16 mouse cellular contexts compared by ENCODE assay signal in the genomic region with DNA sequence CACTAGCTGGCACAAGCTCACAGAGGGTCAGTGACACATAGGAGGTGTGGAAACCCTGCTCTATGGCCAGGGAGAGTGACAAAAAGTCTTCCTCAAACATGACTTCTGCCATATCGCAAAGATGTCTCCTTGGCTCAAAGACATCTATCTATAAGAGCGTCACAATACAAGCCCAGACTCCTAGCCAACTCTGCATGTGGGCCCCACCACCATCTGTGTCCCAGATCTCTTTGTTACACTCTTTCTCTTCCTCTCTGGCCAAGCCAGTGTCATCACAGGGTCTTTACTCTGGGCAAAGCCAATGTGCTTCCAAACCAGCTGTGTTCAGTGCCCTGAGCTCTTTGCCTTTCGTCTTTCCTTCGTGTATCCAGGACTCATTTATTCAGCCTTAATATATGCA.
"Had no signal": no experiment of that assay in that cellular context is flagged by ENCODE, and none has a peak within 500 bp of the region (broad histone marks: within the 10 kb centered on the region; RNA-seq: fewer than 3 reads in every experiment).

No protein-coding gene starts in this region.

- H3K27me3 ChIP-seq: liver, embryonic 13.5 days had no signal

- ATAC-seq: lung, postnatal 0 days; midbrain, embryonic 15.5 days had no signal

- H3K27ac ChIP-seq: limb, embryonic 12.5 days; liver, embryonic 13.5 days; macrophage; midbrain, embryonic 12.5 days; midbrain, embryonic 15.5 days; neural tube, embryonic 12.5 days; neural tube, embryonic 15.5 days; stomach, postnatal 0 days had no signal

- H3K36me3 ChIP-seq: limb, embryonic 12.5 days; liver, embryonic 13.5 days; midbrain, embryonic 12.5 days; midbrain, embryonic 15.5 days; neural tube, embryonic 12.5 days; neural tube, embryonic 15.5 days had no signal

- DNase-seq: kidney, postnatal 14 days; kidney, postnatal 4 days; liver; liver, embryonic 13.5 days; lung, embryonic 14.5 days; thymus, adult 2 months; thymus, postnatal 14 days; thymus, postnatal 4 days had no signal

- H3K4me3 ChIP-seq: limb, embryonic 12.5 days; liver, embryonic 13.5 days; midbrain, embryonic 12.5 days; midbrain, embryonic 15.5 days; neural tube, embryonic 12.5 days; neural tube, embryonic 15.5 days had no signal

- H3K9me3 ChIP-seq: limb, embryonic 12.5 days; liver, embryonic 13.5 days; midbrain, embryonic 12.5 days; midbrain, embryonic 15.5 days; neural tube, embryonic 12.5 days; neural tube, embryonic 15.5 days had no signal

- H3K9ac ChIP-seq: limb, embryonic 12.5 days; liver, embryonic 13.5 days; lung, embryonic 14.5 days; midbrain, embryonic 12.5 days; midbrain, embryonic 15.5 days; neural tube, embryonic 12.5 days; neural tube, embryonic 15.5 days had no signal

- H3K4me2 ChIP-seq: limb, embryonic 12.5 days; liver, embryonic 13.5 days; lung, embryonic 14.5 days; midbrain, embryonic 12.5 days; midbrain, embryonic 15.5 days; neural tube, embryonic 12.5 days; neural tube, embryonic 15.5 days had no signal
